Mouse (Mus musculus): ENCODE results near the gene Cdc7. TPM values are rescaled to one million over a fixed set of nuclear protein-coding genes. Genes with fewer than 3 reads are reported as not detected.

Cdc7 gene
- polyA plus RNA-seq, 1 experiment from 2014 or later = 63.8 TPM

- H3K9me3 ChIP-seq (ENCODE audit: control insufficient read depth, low read length) = peaks cover under 1% of the 10 kb centered on the region; the same call in 1 of the 2 replicates
- no peaks in the 10 kb centered on the region for H3K36me3 ChIP-seq (ENCODE audit: control insufficient read depth, insufficient read depth, low read length)
- no peak overlapping the region for H3K4me3 ChIP-seq (ENCODE audit: low read depth, low read length)
- DNase-seq (ENCODE audit: low spot score) = no peak
- 92% methylated on average over 3 of the region's 3 CpGs for WGBS
- H3K27ac ChIP-seq (replicated peaks; ENCODE audit: low read depth, low read length) = no peak overlapping the region
- H3K27me3 ChIP-seq (ENCODE audit: control insufficient read depth, insufficient read depth, low read length) = no peaks in the 10 kb centered on the region
- H3K4me2 ChIP-seq (ENCODE audit: low read depth, severe bottlenecking) = no peak overlapping the region
- H3K4me1 ChIP-seq (ENCODE audit: control insufficient read depth, insufficient read depth, low read length) = no peaks in the 10 kb centered on the region; the same call in 1 of the 2 replicates
- H3K9ac ChIP-seq (ENCODE audit: low read length) = no peak overlapping the region
- no peak for ATAC-seq (ENCODE audit: insufficient number of reproducible peaks, low FRiP score, low TSS enrichment, low read depth)
Measured at GRCm38 (mm10) chr5:106959031-106959430, 5.1 kb upstream of the Cdc7 start.

GRCm38 (mm10) chr5:106960451-106960850 lies 3.7 kb upstream of the Cdc7 start:
- H3K4me2 ChIP-seq (ENCODE audit: low read depth, severe bottlenecking) = no peak overlapping the region
- no peak overlapping the region for H3K9ac ChIP-seq (ENCODE audit: low read length)
- no peaks in the 10 kb centered on the region for H3K27me3 ChIP-seq (ENCODE audit: control insufficient read depth, insufficient read depth, low read length)
- ATAC-seq (ENCODE audit: insufficient number of reproducible peaks, low FRiP score, low TSS enrichment, low read depth) (no peak), DNase-seq (ENCODE audit: low spot score) (no peak)
- no peak overlapping the region for H3K4me3 ChIP-seq (ENCODE audit: low read depth, low read length)
- H3K4me1 ChIP-seq (ENCODE audit: control insufficient read depth, insufficient read depth, low read length) = peaks cover 2% of the 10 kb centered on the region; the same call in 1 of the 2 replicates
- no peak overlapping the region for H3K27ac ChIP-seq (replicated peaks; ENCODE audit: low read depth, low read length)
- no peaks in the 10 kb centered on the region for H3K9me3 ChIP-seq (ENCODE audit: control insufficient read depth, low read length)
- 78% methylated on average over 2 of the region's 2 CpGs for WGBS
- H3K36me3 ChIP-seq (ENCODE audit: control insufficient read depth, insufficient read depth, low read length) = no peaks in the 10 kb centered on the region

- WGBS = under 1% methylated on average over 41 of the region's 41 CpGs
- peaks cover 2% of the 10 kb centered on the region; the same call in 1 of the 2 replicates for H3K4me1 ChIP-seq (ENCODE audit: control insufficient read depth, insufficient read depth, low read length)
- peak overlapping the region; percentile 45; the same call in 1 of the 2 replicates for H3K27ac ChIP-seq (replicated peaks; ENCODE audit: low read depth, low read length)
- peak overlapping the region; percentile 77 for H3K9ac ChIP-seq (ENCODE audit: low read length)
- no peaks in the 10 kb centered on the region for H3K36me3 ChIP-seq (ENCODE audit: control insufficient read depth, insufficient read depth, low read length)
- peak overlapping the region; percentile 71 for H3K4me2 ChIP-seq (ENCODE audit: low read depth, severe bottlenecking)
- no peaks in the 10 kb centered on the region for H3K27me3 ChIP-seq (ENCODE audit: control insufficient read depth, insufficient read depth, low read length)
- ATAC-seq (ENCODE audit: insufficient number of reproducible peaks, low FRiP score, low TSS enrichment, low read depth) (peak; percentile 85), DNase-seq (ENCODE audit: low spot score) (no peak)
- no peaks in the 10 kb centered on the region for H3K9me3 ChIP-seq (ENCODE audit: control insufficient read depth, low read length)
- H3K4me3 ChIP-seq (ENCODE audit: low read depth, low read length) = peak overlapping the region; percentile 55
Measured at GRCm38 (mm10) chr5:106964513-106965014, 442 bp downstream of the Cdc7 start.

- 94% methylated on average over 3 of the region's 3 CpGs for WGBS
- Histone ChIP-seq H3K4me1 (ENCODE audit: control insufficient read depth, insufficient read depth, low read length) (peaks cover 2% of the 10 kb centered on the region; the same call in 1 of the 2 replicates), H3K4me2 (ENCODE audit: low read depth, severe bottlenecking) (no peak overlapping the region), H3K9me3 (ENCODE audit: control insufficient read depth, low read length) (no peaks in the 10 kb centered on the region), H3K27ac (replicated peaks; ENCODE audit: low read depth, low read length) (no peak overlapping the region), H3K9ac (ENCODE audit: low read length) (no peak overlapping the region), H3K36me3 (ENCODE audit: control insufficient read depth, insufficient read depth, low read length) (0 out of 2 replicates have a peak, but pooled peaks cover 6% of the 10 kb centered on the region), H3K27me3 (ENCODE audit: control insufficient read depth, insufficient read depth, low read length) (no peaks in the 10 kb centered on the region), H3K4me3 (ENCODE audit: low read depth, low read length) (no peak overlapping the region)
- ATAC-seq (ENCODE audit: insufficient number of reproducible peaks, low FRiP score, low TSS enrichment, low read depth) (no peak), DNase-seq (ENCODE audit: low spot score) (no peak)
Measured at GRCm38 (mm10) chr5:106966443-106966842, 2.3 kb downstream of the Cdc7 start.

GRCm38 (mm10) chr5:106967578-106967977 lies 3.5 kb downstream of the Cdc7 start:
- 0 out of 2 replicates have a peak, but pooled peaks cover 6% of the 10 kb centered on the region for H3K36me3 ChIP-seq (ENCODE audit: control insufficient read depth, insufficient read depth, low read length)

GRCm38 (mm10) chr5:106973883-106974282 lies 9.8 kb downstream of the Cdc7 start:
- WGBS = 93% methylated on average over 7 of the region's 7 CpGs

More at GRCm38 (mm10) chr5:106967578-106967977, 3.5 kb downstream of the Cdc7 start:
- peaks cover 2% of the 10 kb centered on the region; the same call in 1 of the 2 replicates for H3K4me1 ChIP-seq (ENCODE audit: control insufficient read depth, insufficient read depth, low read length)
- WGBS = 96% methylated on average over 1 of the region's 1 CpGs
- H3K9me3 ChIP-seq (ENCODE audit: control insufficient read depth, low read length) = no peaks in the 10 kb centered on the region
- DNase-seq (ENCODE audit: low spot score) (no peak), ATAC-seq (ENCODE audit: insufficient number of reproducible peaks, low FRiP score, low TSS enrichment, low read depth) (no peak)
- no peak overlapping the region for H3K27ac ChIP-seq (replicated peaks; ENCODE audit: low read depth, low read length)
- H3K4me3 ChIP-seq (ENCODE audit: low read depth, low read length) = no peak overlapping the region
- H3K9ac ChIP-seq (ENCODE audit: low read length) = no peak overlapping the region
- no peaks in the 10 kb centered on the region for H3K27me3 ChIP-seq (ENCODE audit: control insufficient read depth, insufficient read depth, low read length)
- no peak overlapping the region for H3K4me2 ChIP-seq (ENCODE audit: low read depth, severe bottlenecking)

GRCm38 (mm10) chr5:106979156-106979555 lies 15.0 kb downstream of the Cdc7 start:
- no peaks in the 10 kb centered on the region for H3K27me3 ChIP-seq (ENCODE audit: control insufficient read depth, insufficient read depth, low read length)
- no peak overlapping the region for H3K9ac ChIP-seq (ENCODE audit: low read length)
- peaks cover 20% of the 10 kb centered on the region for H3K36me3 ChIP-seq (ENCODE audit: control insufficient read depth, insufficient read depth, low read length)
- no peaks in the 10 kb centered on the region for H3K9me3 ChIP-seq (ENCODE audit: control insufficient read depth, low read length)
- ATAC-seq (ENCODE audit: insufficient number of reproducible peaks, low FRiP score, low TSS enrichment, low read depth) = no peak
- 72% methylated on average over 7 of the region's 7 CpGs for WGBS
- DNase-seq (ENCODE audit: low spot score) = no peak
- no peak overlapping the region for H3K4me3 ChIP-seq (ENCODE audit: low read depth, low read length)
- no peak overlapping the region for H3K27ac ChIP-seq (replicated peaks; ENCODE audit: low read depth, low read length)
- no peak overlapping the region for H3K4me2 ChIP-seq (ENCODE audit: low read depth, severe bottlenecking)
- no peaks in the 10 kb centered on the region for H3K4me1 ChIP-seq (ENCODE audit: control insufficient read depth, insufficient read depth, low read length)

More at GRCm38 (mm10) chr5:106973883-106974282, 9.8 kb downstream of the Cdc7 start:
- H3K27me3 ChIP-seq (ENCODE audit: control insufficient read depth, insufficient read depth, low read length) = no peaks in the 10 kb centered on the region
- peaks cover 21% of the 10 kb centered on the region; the same call in 1 of the 2 replicates for H3K36me3 ChIP-seq (ENCODE audit: control insufficient read depth, insufficient read depth, low read length)
- H3K27ac ChIP-seq (replicated peaks; ENCODE audit: low read depth, low read length) = no peak overlapping the region
- no peak overlapping the region for H3K4me3 ChIP-seq (ENCODE audit: low read depth, low read length)
- H3K4me2 ChIP-seq (ENCODE audit: low read depth, severe bottlenecking) = no peak overlapping the region
- no peaks in the 10 kb centered on the region for H3K9me3 ChIP-seq (ENCODE audit: control insufficient read depth, low read length)
- no peak for DNase-seq (ENCODE audit: low spot score)
- ATAC-seq (ENCODE audit: insufficient number of reproducible peaks, low FRiP score, low TSS enrichment, low read depth) = no peak
- no peaks in the 10 kb centered on the region for H3K4me1 ChIP-seq (ENCODE audit: control insufficient read depth, insufficient read depth, low read length)
- no peak overlapping the region for H3K9ac ChIP-seq (ENCODE audit: low read length)

GRCm38 (mm10) chr5:106982298-106982952 lies 18.3 kb downstream of the Cdc7 start:
- no peaks in the 10 kb centered on the region for H3K27me3 ChIP-seq (ENCODE audit: control insufficient read depth, insufficient read depth, low read length)
- ATAC-seq (ENCODE audit: insufficient number of reproducible peaks, low FRiP score, low TSS enrichment, low read depth) (no peak), DNase-seq (ENCODE audit: low spot score) (no peak)
- WGBS = 73% methylated on average over 7 of the region's 7 CpGs
- no peak overlapping the region for H3K4me2 ChIP-seq (ENCODE audit: low read depth, severe bottlenecking)
- H3K4me1 ChIP-seq (ENCODE audit: control insufficient read depth, insufficient read depth, low read length) = no peaks in the 10 kb centered on the region
- H3K4me3 ChIP-seq (ENCODE audit: low read depth, low read length) = no peak overlapping the region
- no peak overlapping the region for H3K27ac ChIP-seq (replicated peaks; ENCODE audit: low read depth, low read length)
- H3K9ac ChIP-seq (ENCODE audit: low read length) = no peak overlapping the region
- H3K9me3 ChIP-seq (ENCODE audit: control insufficient read depth, low read length) = no peaks in the 10 kb centered on the region
- H3K36me3 ChIP-seq (ENCODE audit: control insufficient read depth, insufficient read depth, low read length) = peaks cover 11% of the 10 kb centered on the region
